Mouse (Mus musculus): ENCODE results near the gene Stil.

Gene Stil

DNA sequence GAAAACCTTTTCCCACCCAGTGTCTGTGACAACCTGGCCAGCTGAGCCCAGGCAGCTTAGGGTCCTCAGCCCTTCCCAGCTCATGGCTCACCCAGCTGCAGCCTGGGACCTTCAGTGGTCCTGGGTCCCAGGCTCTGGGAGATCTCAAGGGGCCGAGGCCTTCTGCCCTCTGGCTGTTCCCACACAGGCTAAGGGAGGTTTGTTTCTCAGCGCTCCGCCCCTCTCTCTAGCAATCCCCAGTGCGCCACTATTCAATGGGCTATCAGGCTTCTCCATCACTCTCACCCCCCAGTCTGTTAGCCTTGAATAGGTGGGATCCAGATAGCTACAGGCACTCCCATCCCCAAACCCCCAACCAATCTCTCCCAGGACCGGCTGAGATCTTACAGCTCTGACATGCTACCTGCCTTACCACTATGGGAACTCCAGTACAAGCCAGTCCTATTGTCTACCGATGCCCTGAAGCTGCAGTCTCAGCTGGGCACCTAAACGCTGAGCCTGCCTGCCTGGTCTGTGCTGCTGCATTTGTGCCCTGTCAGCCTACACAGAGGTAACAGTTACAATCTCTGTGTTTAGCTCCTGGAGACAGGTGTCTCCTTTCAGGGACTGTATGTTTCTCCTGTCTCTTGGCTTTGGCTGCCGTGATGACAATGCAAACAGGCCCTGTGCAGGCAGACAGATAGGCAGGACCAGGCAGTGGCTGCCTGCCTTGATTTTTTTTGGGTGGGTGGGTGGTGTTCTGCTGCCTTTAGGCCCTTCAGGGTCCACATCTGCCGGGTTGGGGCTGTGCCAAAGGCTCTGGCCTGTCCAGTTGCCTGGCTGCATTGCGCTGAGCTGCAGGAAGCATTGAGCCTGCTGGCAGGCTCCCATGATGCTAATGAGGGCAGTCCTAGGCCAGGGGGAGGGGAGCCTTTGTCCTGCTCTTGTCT is 79.2 kb downstream of the Stil start:
- DNase-seq (ENCODE audit: low read depth in 2 of 2, low spot score in 2 of 2), result no peak

- DNase-seq (ENCODE audit: low read depth in 2 of 2, low spot score in 2 of 2), result no peak
These were observed 79.9 kb downstream of the Stil start for GRCm38 (mm10) chr4:115079821-115080349.

GRCm38 (mm10) chr4:115083031-115083430 is 83.1 kb downstream of the Stil start:
- DNase-seq (ENCODE audit: low read depth in 2 of 2, low spot score in 2 of 2), result no peak

DNA sequence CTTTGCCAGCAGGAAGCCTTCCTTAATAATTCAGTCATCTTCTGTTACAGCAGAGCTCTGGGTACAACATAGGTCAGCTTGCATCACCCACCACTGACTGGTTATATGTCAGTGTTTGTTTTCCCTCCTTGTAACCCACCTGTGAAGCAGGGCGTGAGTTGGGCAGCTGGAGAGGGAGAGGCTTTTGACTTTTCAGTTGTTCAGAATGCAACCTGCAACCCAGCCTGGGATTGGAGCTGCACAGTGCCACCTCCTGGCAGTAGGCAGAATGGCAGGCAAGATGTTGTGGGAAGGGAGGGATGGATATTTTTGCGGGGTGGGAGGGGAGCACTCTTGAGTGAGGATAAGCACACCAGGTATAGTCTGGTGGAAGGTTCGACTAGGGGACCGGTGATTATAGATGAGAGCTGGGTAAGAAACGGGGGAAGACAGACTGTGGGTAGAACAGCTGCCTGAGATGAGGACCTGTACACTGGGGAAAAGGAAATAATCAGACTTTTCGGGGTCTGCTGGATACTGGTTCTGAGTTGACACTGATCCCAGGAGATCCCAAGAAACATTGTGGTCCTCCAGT is 85.7 kb downstream of the Stil start:
- peak; percentile 56 to 72 for DNase-seq (ENCODE audit: low read depth in 2 of 2, low spot score in 2 of 2)

DNA sequence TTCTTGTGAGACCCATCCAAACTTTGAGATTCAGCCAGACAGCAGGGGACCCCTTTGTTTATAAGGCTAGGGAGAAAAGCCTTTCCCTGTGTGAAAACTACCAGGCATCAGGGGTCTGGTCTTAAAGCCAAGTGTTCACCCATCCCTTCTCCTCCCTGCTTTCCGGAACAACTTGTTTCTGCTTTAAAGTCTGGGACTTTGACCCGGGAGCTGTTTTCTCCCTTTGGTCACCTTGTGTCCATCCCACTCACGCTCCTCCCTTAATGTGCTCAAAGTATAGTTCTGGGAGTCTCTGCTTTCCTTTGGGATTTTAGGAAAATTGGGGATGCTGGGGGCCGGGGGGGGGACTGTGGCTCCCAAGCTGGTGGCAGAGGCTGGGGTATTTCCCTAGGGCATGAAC is 86.3 kb downstream of the Stil start:
- no peak for DNase-seq (ENCODE audit: low read depth in 2 of 2, low spot score in 2 of 2)

DNA sequence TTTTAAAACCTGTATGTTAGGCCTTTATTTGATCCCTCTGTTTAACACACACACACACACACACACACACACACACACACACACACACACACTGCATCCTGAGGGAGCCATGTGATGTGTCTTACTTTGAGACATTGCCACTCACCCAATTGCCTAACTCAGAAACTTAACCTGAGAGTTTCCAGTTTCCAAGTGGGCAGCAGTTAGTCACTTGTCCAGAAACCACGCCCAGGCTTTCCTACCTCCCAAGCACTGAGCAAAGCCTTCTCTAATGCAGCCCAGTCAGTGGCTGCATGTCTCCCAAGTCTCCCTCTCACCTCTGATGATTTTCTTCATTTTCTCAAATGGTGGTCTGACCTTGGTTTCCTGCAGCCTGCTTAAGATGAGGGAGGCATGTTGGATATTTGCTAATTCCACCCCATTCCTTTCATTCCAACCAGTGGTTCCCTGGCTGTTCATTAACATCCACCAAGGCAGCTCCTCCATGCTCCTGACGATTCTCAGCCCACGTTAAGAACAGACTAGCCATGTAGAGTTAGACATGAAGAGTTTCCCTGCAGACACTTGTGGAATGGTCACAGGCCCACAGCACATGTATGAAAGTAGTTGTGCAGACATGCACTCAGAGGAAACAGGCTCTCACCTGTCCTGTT is 86.9 kb downstream of the Stil start:
- no peak for DNase-seq (ENCODE audit: low read depth in 2 of 2, low spot score in 2 of 2)

GRCm38 (mm10) chr4:115088611-115089338 is 88.8 kb downstream of the Stil start, which contains the start of gene Pdzk1ip1:
Gene Pdzk1ip1, plus strand, starts transcription at chr4:115088708.
- no peak for DNase-seq (ENCODE audit: low read depth in 2 of 2, low spot score in 2 of 2)

- DNase-seq (ENCODE audit: low read depth in 2 of 2, low spot score in 2 of 2), result no peak
These were observed 90.6 kb downstream of the Stil start for GRCm38 (mm10) chr4:115090592-115090991.

GRCm38 (mm10) chr4:115091806-115092205 is 91.8 kb downstream of the Stil start:
- no peak for DNase-seq (ENCODE audit: low read depth in 2 of 2, low spot score in 2 of 2)

All from CD8-positive naive resting alpha-beta T cell, adult 2 months (primary cell).